Mouse (Mus musculus) retina, postnatal 7 days (tissue): ENCODE results near the gene Dscam.

Experiments
- DNase-seq: peaks from one replicate; pipeline ENCODE4 v3.0.0-alpha.2; 2012; ENCODE audit warnings: low read depth, low spot score

The Dscam gene

GRCm38 (mm10) chr16:97105266-97105665 is 65.3 kb downstream of the Dscam start:
- DNase-seq, result no peak

DNA sequence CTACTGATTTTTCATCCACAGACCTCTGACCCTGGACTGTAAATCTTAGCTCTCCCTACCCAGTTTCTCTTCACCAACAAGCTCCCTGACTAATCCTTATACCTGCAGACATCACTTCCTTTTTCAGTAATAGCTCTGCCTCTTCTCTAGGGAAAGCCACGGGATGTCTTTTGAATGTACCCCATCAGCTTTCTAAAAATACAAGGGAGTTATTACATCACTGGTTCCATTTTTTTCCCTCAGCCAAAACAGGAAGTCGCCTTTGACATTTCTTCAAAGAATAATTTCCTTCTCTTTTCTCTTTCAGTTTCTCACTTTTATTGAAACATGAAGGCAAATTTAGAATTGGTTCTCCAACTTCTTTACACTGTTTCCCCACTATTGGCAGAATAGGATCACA is 67.5 kb downstream of the Dscam start:
- DNase-seq, result no peak

- no peak for DNase-seq
These were observed 70.5 kb downstream of the Dscam start for GRCm38 (mm10) chr16:97100091-97100490.

GRCm38 (mm10) chr16:97098508-97098907 is 72.0 kb downstream of the Dscam start:
- DNase-seq, result no peak

DNA sequence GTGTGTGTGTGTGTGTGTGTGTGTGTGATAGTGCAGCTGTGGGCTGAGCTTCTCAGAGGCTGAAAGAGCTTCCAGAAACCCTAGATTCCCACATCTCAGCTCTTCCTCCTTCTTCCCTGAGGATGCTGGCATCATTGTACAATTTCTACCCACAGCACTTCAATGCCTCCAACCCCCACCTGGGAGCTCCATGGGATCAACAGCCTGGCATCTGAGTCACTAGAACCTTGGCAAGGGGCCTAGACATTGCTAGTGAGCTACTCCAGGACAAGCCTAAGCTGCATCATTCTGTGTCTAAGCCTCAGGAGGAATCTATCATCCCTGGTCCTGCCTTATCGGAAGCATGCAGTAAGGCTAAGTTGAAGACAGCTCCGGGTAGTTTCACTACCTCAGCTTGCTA is 73.8 kb downstream of the Dscam start:
- no peak for DNase-seq

DNA sequence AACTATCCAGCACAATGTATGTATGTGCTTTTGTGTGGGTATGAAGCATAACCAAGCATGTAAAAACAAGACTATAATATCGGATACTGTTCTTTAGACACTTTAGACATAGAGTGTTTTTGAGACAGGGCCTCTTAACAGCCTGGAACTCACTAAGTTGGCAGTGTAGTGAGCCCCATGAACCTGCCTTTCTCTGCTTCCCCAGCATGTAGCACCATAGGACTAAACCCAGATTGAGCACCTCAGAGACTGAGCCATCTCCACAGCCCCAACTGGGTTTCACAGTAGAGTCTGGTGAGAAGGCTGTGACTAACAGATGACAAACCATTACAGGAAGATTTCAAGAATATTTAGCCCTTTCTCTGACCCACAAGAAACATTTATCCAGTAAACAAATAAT is 75.1 kb downstream of the Dscam start:
- no peak for DNase-seq

DNA sequence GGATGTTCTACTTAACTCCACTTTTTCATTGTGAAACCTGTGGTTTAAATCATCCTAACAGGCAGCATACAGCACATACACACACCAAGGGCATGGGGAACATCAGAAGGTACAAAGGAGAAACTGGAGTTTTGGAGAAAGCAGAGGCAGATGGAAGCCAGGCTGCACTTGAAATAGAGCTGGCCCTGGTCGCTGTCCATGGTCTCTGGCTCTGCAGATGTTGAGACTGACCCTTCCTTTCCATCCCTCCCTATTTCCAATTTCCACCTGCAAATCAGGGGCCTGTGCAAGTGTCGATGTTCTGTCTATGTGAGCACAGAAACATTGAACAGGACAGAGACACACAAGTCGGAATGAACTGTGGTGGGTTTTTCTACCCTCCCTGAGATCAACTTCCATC is 81.2 kb downstream of the Dscam start:
- DNase-seq, result no peak

DNA sequence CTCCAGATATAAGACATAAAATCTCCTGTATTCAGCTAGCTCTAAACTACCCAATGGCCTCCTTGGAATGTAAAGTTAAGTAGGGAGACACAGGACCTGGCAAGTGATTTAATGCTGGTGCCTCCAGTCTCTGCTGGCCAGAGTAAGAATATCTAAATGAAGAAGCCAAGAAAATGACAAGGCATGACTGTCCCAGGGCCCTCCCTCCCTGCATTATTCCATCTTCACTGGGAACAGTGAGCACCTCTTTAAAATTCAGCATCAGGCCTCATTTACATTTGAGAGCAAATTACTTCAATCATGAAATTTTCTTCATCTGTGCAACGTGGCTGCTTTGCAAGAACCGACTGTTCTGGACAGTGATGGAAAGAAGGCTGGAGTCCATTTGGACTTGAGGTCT is 86.9 kb downstream of the Dscam start:
- no peak for DNase-seq

DNA sequence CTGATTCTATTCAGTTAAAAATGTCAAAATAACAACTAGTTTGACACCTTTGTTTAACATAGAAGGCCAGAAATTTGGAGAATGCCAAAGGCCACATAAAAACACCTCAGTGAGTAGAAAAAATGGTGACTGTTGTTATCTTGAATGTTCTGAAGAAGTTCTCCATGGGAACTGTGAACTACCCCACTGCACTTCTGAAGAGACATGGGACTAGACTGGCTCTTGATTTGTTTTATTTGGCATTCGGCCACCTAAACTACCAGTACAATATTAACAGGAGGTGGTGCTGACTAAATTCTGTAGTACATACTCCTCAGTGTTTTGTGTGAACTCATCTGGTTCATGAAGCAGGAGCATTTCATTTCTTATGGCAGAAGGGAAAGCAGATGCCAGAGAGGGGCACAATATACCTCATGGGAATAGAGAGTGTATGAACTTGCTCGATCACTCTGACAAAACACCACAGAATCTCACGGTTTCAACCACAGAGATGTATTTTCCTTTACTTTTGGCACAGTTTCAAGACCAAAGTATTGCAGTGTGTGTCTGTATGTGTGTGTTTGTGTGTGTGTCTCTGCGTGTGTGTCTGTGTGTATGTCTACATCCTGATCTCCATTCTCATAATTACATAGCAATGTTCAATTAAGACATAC is 94.5 kb downstream of the Dscam start:
- DNase-seq, result no peak

DNA sequence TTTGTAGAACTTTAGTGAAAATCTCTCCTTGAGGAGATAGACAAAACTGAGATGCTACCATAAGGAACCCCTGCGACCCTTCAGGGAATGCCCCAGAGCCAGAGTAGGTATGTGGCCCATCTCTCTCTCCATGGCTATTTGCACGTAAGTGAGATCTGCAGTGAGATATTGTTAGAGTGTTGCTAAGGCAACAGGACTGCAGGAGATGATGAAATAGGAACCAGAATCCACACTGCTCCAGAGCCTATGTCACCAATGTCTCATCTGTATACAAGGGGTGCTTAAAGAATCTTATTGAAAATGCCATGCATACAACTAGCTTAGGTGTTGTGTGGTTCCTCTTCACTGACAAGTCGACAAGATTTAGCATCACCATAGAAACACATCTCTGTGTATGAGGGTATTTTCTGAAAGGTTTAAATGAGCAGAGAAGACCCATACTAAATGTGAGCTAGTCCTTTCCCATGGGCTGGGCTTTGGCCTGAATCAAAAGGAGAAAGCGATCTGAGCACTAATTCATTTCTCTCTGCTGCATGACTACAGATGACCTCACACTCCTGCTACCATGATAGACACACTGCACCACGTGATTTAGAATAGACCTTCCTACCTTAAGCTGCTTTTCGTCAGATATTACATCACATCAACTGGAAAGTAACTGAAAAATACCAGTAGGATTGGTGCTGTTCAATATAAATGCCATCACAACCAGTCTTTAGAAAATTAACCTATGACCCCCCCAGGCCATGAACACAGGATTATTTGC is 95.2 kb downstream of the Dscam start:
- DNase-seq, result no peak

DNA sequence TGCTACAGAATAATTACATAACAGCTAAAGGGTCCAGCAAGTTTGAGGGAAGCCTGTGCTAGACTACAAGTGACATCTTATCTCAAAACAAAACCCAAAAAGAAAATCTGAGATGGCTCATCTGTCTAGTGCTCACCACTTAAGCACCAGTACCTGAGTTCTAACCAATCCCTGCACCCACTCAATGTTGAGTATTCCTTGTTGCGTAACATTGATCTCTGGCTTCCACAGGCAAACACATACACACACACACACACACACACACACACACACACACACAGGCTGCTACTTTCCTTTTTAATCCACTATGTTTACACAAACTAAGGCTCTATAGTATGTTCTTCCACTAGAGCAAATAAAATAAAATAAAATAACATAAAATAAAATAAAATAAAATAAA is 96.7 kb downstream of the Dscam start:
- no peak for DNase-seq

- peak; percentile 14 for DNase-seq
These were observed 97.9 kb downstream of the Dscam start for GRCm38 (mm10) chr16:97072624-97073023.

DNA sequence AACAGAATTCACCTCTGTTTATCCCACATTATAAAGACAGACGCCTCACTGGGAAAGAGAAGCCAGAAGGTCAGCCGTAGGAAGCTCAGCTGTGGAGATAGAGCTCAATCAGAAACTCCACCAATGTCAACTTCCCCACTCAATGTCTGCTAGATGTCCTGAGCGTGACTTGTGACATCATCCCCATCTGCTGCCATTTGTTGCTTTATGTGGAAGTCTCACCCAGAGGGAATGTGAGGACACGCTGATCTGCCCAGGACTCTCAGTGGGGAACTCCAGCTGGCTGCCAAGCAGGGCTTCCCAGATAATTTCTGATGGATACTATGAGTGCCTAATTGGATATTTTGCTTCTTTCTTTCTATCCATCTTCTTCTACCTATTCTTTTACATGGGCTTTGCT is 103.7 kb downstream of the Dscam start:
- peak; percentile 4 for DNase-seq

DNA sequence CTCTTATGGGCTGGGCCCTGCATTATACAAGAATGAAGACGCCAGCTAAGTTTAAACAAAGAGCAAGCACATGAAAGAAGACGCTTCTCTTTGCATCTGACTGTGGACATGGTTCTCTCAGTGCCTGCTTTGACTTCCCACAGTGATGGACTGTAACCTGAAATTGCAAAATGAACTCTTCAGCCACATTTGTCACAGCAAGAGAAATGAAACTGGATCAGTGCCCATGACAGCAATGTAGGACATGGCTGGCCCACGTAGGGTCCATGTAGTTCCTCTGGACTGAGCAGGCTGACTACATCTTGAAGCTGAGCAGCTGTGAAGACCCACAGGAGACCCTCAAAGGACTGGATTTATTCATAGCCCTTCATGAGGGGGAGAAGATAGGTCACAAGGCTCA is 108.3 kb downstream of the Dscam start:
- DNase-seq, result no peak

DNA sequence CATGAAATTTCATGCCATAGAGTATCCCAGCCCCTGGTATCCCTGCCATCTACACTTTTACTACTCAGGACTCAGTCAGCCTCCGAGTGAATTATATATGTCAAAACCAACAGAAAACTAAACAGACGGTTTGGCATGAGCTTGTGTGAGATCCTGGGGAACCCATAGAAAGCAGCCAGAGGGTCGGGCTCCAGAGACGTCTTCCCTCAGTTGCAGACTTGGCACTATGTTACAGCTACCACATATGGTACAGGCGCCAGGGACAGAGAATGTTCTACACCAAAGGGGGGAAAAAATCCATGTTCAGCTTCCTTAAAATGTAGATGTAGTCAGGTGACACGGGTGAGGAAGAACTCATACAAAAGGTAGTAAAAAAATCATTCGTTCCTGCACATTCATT is 109.2 kb downstream of the Dscam start:
- no peak for DNase-seq

GRCm38 (mm10) chr16:97060736-97061135 is 109.8 kb downstream of the Dscam start:
- no peak for DNase-seq

DNA sequence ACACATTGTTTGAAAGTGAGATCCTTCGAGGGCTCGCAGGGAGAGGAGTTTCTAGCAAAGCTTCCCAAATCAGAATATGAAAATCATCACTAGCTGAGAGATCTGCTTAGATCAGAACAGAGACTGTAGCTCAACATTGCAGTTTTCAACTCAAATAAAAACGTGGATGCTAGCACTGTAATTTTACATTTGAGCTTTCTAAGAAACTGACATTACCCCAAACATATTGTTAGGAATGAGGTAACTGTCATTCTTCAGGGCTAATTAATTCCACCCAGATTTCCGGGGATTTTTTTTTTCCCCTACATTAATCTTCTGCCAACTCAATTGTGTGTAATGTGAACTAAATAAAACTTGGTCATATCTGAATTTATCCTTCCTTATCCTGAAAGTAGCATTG is 110.3 kb downstream of the Dscam start:
- DNase-seq, result no peak

GRCm38 (mm10) chr16:97035271-97035670 is 135.3 kb downstream of the Dscam start:
- no peak for DNase-seq

DNA sequence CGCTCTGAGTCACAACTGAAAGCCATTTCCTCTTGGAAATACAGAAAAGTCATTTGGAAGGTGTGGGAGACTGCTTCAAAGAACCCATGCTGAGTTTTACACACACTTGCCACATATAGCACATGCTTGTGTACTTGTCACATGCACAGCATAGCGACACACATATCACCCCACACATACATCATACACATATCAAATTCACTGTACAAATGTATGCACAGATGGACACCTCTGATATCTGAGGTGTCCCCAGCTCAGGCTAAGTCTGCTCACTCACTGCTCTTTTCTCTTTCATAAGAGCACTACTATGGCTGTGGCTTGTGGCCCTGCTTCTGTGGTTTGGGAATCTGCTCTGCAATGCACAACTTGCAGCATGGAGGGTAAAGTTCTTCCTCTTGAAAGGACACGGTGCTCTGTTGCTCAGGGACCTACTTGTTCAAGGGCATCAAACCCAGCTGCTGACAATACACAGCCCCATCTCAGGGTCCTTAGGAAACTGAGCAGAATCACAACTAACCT is 137.0 kb downstream of the Dscam start:
- DNase-seq, result no peak

DNA sequence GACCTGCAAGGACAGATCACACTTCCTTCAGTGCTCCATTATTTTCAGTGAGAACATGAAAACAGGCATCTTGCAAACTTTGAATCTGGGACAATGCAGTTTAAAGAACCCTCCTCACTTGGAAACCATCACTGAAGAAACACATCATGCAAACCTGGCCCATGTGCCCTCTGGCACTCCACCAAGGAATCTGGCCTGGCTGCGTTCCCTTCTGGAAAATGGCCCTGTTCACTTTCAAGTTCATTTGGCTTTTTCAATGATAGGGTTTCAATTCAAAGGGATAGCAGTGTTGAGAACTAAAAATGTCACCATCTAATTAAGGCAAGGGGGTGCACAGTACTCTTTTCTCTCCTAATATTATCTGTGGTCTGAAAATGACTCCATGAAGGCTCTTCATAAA is 142.9 kb downstream of the Dscam start:
- DNase-seq, result no peak

DNA sequence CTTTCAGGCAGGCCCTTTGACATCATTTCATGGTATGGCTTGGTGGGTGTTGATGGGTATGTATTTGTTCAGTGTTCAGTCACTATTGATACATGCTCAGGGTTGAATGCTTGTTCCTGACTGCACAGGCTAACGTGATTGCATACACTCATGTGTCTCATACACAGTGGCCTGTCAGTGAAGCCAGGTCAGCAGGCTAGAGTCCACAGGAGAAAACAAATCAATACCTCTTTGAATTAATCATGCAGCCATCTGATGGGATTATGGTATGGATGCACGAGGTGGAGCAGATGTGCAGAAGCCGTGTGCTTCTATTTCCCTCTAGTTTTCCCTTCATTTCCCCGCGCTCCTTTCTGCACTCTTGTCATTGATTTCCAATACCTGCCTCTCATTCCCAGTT is 143.7 kb downstream of the Dscam start:
- no peak for DNase-seq

- DNase-seq, result no peak
These were observed 146.1 kb downstream of the Dscam start for GRCm38 (mm10) chr16:97024406-97024805.

DNA sequence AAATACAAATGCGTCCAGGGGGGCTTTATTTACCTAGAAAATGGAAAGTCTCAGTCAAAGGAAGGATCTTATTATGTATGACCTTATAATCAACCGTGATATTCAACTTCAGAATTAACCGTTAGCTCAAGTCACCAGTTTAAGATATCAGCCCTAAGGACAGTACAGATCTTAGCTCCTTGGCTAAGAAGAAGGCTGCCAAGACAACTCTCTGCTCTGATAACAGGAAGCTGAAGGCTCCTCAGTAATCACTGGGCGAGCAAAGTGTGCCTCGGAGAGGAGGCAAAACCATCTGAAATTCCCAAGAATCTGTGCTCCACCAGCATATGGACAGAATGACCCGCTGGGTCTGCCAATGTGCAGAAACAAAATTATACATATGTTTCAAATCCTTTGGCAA is 149.1 kb downstream of the Dscam start:
- no peak for DNase-seq
